Comparison of ENCODE assay signal across 10 mouse cellular contexts in genomic region chr2:170291841-170292655, GRCm38 (mm10).
A peak's percentile ranks its signal among the peaks of the same experiment; 100 is the strongest.
DNase-seq lines count a peak whose midpoint lies in the region; ATAC-seq and TF ChIP-seq lines count a peak whose summit lies in the region.
"Had no signal": no experiment of that assay in that cellular context is flagged by ENCODE, and none has a peak within 500 bp of the region (broad histone marks: within the 10 kb centered on the region; RNA-seq: fewer than 3 reads in every experiment).

No protein-coding gene starts in this region.

- H3K9me3 ChIP-seq in kidney, postnatal 0 days (replicated peaks; ENCODE audit: low read length) = no peaks in the 10 kb centered on the region
- no peaks in the 10 kb centered on the region for H3K9me3 ChIP-seq in embryonic facial prominence, embryonic 13.5 days
- no peaks in the 10 kb centered on the region for H3K9me3 ChIP-seq in lung, embryonic 14.5 days (ENCODE audit: low read depth, low read length)
- H3K9me3 ChIP-seq in stomach, postnatal 0 days (ENCODE audit: control insufficient read depth, low read length) = no peaks in the 10 kb centered on the region
- H3K9me3 ChIP-seq in midbrain, postnatal 0 days (ENCODE audit: low read length) = no peaks in the 10 kb centered on the region
- H3K9me3 ChIP-seq: hindbrain, embryonic 12.5 days had no signal

- WGBS in kidney, postnatal 0 days = 13% methylated on average over 6 of the region's 6 CpGs
- WGBS in embryonic facial prominence, embryonic 13.5 days = 14% methylated on average over 6 of the region's 6 CpGs
- WGBS in lung, embryonic 14.5 days = 13% methylated on average over 6 of the region's 6 CpGs
- WGBS in stomach, postnatal 0 days = 38% methylated on average over 6 of the region's 6 CpGs
- 44% methylated on average over 6 of the region's 6 CpGs for WGBS in midbrain, postnatal 0 days

- no peak for ATAC-seq in kidney, postnatal 0 days (replicated peaks; ENCODE audit: low FRiP score, low read depth)
- no peak for ATAC-seq in embryonic facial prominence, embryonic 13.5 days (ENCODE audit: insufficient number of reproducible peaks, insufficient read depth, low FRiP score, low TSS enrichment, low read depth)
- ATAC-seq in lung, embryonic 14.5 days (ENCODE audit: insufficient read depth) = no peak; the same call in 1 of the 2 replicates
- ATAC-seq in stomach, postnatal 0 days (ENCODE audit: low FRiP score, low TSS enrichment) = no peak
- no peak for ATAC-seq in midbrain, postnatal 0 days (ENCODE audit: low FRiP score)

- peaks cover 12% of the 10 kb centered on the region for H3K4me1 ChIP-seq in kidney, postnatal 0 days (replicated peaks; ENCODE audit: insufficient read depth, low read length)
- peaks cover 45% of the 10 kb centered on the region for H3K4me1 ChIP-seq in embryonic facial prominence, embryonic 13.5 days
- H3K4me1 ChIP-seq in lung, embryonic 14.5 days (ENCODE audit: insufficient read depth) = peaks cover 32% of the 10 kb centered on the region
- H3K4me1 ChIP-seq in stomach, postnatal 0 days (replicated peaks; ENCODE audit: control insufficient read depth, insufficient read depth) = peaks cover 6% of the 10 kb centered on the region; the same call in 1 of the 2 replicates
- H3K4me1 ChIP-seq in midbrain, postnatal 0 days (ENCODE audit: insufficient read depth, low read length) = 0 out of 2 replicates have a peak, but pooled peaks cover 4% of the 10 kb centered on the region

- H3K4me3 ChIP-seq in kidney, postnatal 0 days (replicated peaks; ENCODE audit: low read depth, low read length) = no peak overlapping the region
- H3K4me3 ChIP-seq in embryonic facial prominence, embryonic 13.5 days = no peak overlapping the region
- H3K4me3 ChIP-seq in lung, embryonic 14.5 days (ENCODE audit: low read depth, low read length) = no peak overlapping the region
- H3K4me3 ChIP-seq in stomach, postnatal 0 days (ENCODE audit: low read depth, low read length) = no peak overlapping the region
- no peak overlapping the region for H3K4me3 ChIP-seq in midbrain, postnatal 0 days (ENCODE audit: low read depth, low read length)
- H3K4me3 ChIP-seq: hindbrain, embryonic 12.5 days had no signal

- H3K9ac ChIP-seq in kidney, postnatal 0 days (ENCODE audit: low read depth, low read length) = no peak overlapping the region
- H3K9ac ChIP-seq in embryonic facial prominence, embryonic 13.5 days = no peak overlapping the region
- no peak overlapping the region for H3K9ac ChIP-seq in lung, embryonic 14.5 days
- H3K9ac ChIP-seq in stomach, postnatal 0 days (ENCODE audit: low read length) = no peak overlapping the region
- no peak overlapping the region for H3K9ac ChIP-seq in midbrain, postnatal 0 days (replicated peaks; ENCODE audit: low read length, poor library complexity, severe bottlenecking)
- H3K9ac ChIP-seq: hindbrain, embryonic 12.5 days had no signal

- H3K36me3 ChIP-seq in kidney, postnatal 0 days (ENCODE audit: insufficient read depth, low read length) = no peaks in the 10 kb centered on the region
- no peaks in the 10 kb centered on the region for H3K36me3 ChIP-seq in embryonic facial prominence, embryonic 13.5 days
- H3K36me3 ChIP-seq in lung, embryonic 14.5 days (ENCODE audit: insufficient read depth) = no peaks in the 10 kb centered on the region
- H3K36me3 ChIP-seq in stomach, postnatal 0 days (ENCODE audit: control insufficient read depth, insufficient read depth, low read length) = no peaks in the 10 kb centered on the region
- no peaks in the 10 kb centered on the region for H3K36me3 ChIP-seq in midbrain, postnatal 0 days (ENCODE audit: insufficient read depth, low read length)
- H3K36me3 ChIP-seq: hindbrain, embryonic 12.5 days had no signal

- H3K27ac ChIP-seq in kidney, postnatal 0 days = peak overlapping the region; percentile 77; the same call in 1 of the 2 replicates
- H3K27ac ChIP-seq in embryonic facial prominence, embryonic 13.5 days = peak overlapping the region; percentile 72
- peak overlapping the region; percentile 88 for H3K27ac ChIP-seq in lung, embryonic 14.5 days (ENCODE audit: low read depth)
- peak overlapping the region; percentile 30 for H3K27ac ChIP-seq in stomach, postnatal 0 days (replicated peaks)
- no peak overlapping the region for H3K27ac ChIP-seq in midbrain, postnatal 0 days (ENCODE audit: low read depth, low read length)
- H3K27ac ChIP-seq: hindbrain, embryonic 12.5 days had no signal

- peak; percentile 24 for TF ChIP-seq EP300 in stomach, postnatal 0 days (optimal IDR thresholded peaks at IDR 0.05)

- H3K4me2 ChIP-seq in kidney, postnatal 0 days (ENCODE audit: low read length) = 0 out of 2 replicates have a peak overlapping the region, but pooled peaks have one; percentile 19
- peak overlapping the region; percentile 5; the same call in 1 of the 2 replicates for H3K4me2 ChIP-seq in embryonic facial prominence, embryonic 13.5 days
- H3K4me2 ChIP-seq in lung, embryonic 14.5 days = peak overlapping the region; percentile 38
- H3K4me2 ChIP-seq in stomach, postnatal 0 days (replicated peaks; ENCODE audit: low read depth) = 0 out of 2 replicates have a peak overlapping the region, but pooled peaks have one; percentile 8
- no peak overlapping the region for H3K4me2 ChIP-seq in midbrain, postnatal 0 days (ENCODE audit: low read depth, low read length, poor library complexity, severe bottlenecking)
- H3K4me2 ChIP-seq: hindbrain, embryonic 12.5 days had no signal

- TF ChIP-seq CTCF in kidney, postnatal 0 days (IDR thresholded peaks at IDR 0.05; ENCODE audit: low read depth) = no peak
- no peak for TF ChIP-seq CTCF in lung, embryonic 14.5 days (IDR thresholded peaks at IDR 0.05; ENCODE audit: low read depth)
- TF ChIP-seq CTCF in stomach, postnatal 0 days (IDR thresholded peaks at IDR 0.05; ENCODE audit: low read depth) = no peak
- TF ChIP-seq CTCF in midbrain, postnatal 0 days (IDR thresholded peaks at IDR 0.05) = no peak

- peak; percentile 68 for DNase-seq in kidney, postnatal 0 days (ENCODE audit: low spot score)
- no peak for DNase-seq in kidney, postnatal 36 days
- DNase-seq in lung, embryonic 14.5 days = peak; percentile 83
- DNase-seq in stomach, postnatal 0 days (ENCODE audit: low spot score) = no peak
- no peak for DNase-seq in urinary bladder, postnatal 25 days (ENCODE audit: low spot score)
- DNase-seq in ovary, postnatal 10 days (ENCODE audit: low spot score) = no peak
- DNase-seq in midbrain, postnatal 0 days (ENCODE audit: low spot score) = no peak
- DNase-seq: cerebellum, postnatal 36 days had no signal

- H3K27me3 ChIP-seq in kidney, postnatal 0 days (ENCODE audit: insufficient read depth, low read length) = no peaks in the 10 kb centered on the region
- H3K27me3 ChIP-seq in embryonic facial prominence, embryonic 13.5 days = no peaks in the 10 kb centered on the region
- H3K27me3 ChIP-seq in lung, embryonic 14.5 days (ENCODE audit: insufficient read depth, low read length) = no peaks in the 10 kb centered on the region
- H3K27me3 ChIP-seq in stomach, postnatal 0 days (ENCODE audit: control insufficient read depth, insufficient read depth, low read length) = no peaks in the 10 kb centered on the region
- peaks cover 4% of the 10 kb centered on the region; the same call in 1 of the 2 replicates for H3K27me3 ChIP-seq in midbrain, postnatal 0 days (ENCODE audit: insufficient read depth, low read length)
- H3K27me3 ChIP-seq: hindbrain, embryonic 12.5 days had no signal

Comparison
In these comparisons a context has a peak if more than half of its experiments do, and no peak if none do; other contexts are left out.
1. DNase-seq: peak in kidney, postnatal 0 days (single experiment) and lung, embryonic 14.5 days (single experiment); none in kidney, postnatal 36 days (0 of 2), stomach, postnatal 0 days (single experiment), urinary bladder, postnatal 25 days (single experiment), ovary, postnatal 10 days (single experiment) and midbrain, postnatal 0 days (single experiment).